ENCODE assay signal across 28 mouse cellular contexts in the genomic region with DNA sequence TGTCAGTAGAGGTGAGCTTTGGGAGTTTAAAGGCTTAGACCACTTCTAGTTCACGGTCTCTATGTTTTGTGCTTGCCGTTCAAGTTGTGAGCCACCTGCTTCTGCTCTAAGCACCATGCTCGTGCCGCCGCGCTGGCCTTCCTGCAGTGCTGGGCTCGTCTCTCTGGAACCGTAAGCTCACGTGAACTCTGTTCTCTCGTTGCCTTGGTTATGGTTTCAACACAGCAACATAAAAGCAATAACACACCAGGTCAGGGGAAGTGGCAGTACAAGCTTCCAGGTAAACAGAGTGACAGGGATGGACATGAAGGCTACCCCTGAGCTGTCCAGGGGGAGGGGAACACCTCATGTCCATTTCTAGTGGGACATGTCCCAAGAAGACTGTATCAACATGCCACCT. TPM values are rescaled to one million over a fixed set of nuclear protein-coding genes. Genes with fewer than 3 reads are reported as not detected.
A peak's percentile ranks its signal among the peaks of the same experiment; 100 is the strongest.
DNase-seq lines count a peak whose midpoint lies in the region; ATAC-seq and TF ChIP-seq lines count a peak whose summit lies in the region.
"Had no signal": no experiment of that assay in that cellular context is flagged by ENCODE, and none has a peak within 500 bp of the region (broad histone marks: within the 10 kb centered on the region; RNA-seq: fewer than 3 reads in every experiment).

No protein-coding gene starts in this region.

- H3K36me3 ChIP-seq in liver, embryonic 12.5 days = peaks cover 22% of the 10 kb centered on the region
- H3K36me3 ChIP-seq in liver, embryonic 11.5 days (ENCODE audit: control insufficient read depth, insufficient read depth, low read length) = peaks cover 5% of the 10 kb centered on the region; the same call in 1 of the 2 replicates
- H3K36me3 ChIP-seq in intestine, embryonic 16.5 days (ENCODE audit: control insufficient read depth, insufficient read depth, low read length) = no peaks in the 10 kb centered on the region; the same call in 1 of the 2 replicates
- H3K36me3 ChIP-seq in liver, embryonic 15.5 days (replicated peaks) = peaks cover 3% of the 10 kb centered on the region; the same call in 1 of the 2 replicates
- peaks cover 50% of the 10 kb centered on the region for H3K36me3 ChIP-seq in small intestine, adult 2 months (ENCODE audit: control insufficient read depth, insufficient read depth, low read length)
- H3K36me3 ChIP-seq in forebrain, embryonic 12.5 days (replicated peaks) = peaks cover 44% of the 10 kb centered on the region

- no peaks in the 10 kb centered on the region for H3K4me1 ChIP-seq in liver, embryonic 12.5 days
- H3K4me1 ChIP-seq in liver, embryonic 11.5 days (replicated peaks; ENCODE audit: control insufficient read depth, insufficient read depth, low read length) = no peaks in the 10 kb centered on the region
- 0 out of 2 replicates have a peak, but pooled peaks cover 6% of the 10 kb centered on the region for H3K4me1 ChIP-seq in intestine, embryonic 16.5 days (ENCODE audit: control insufficient read depth, insufficient read depth, low read length)
- H3K4me1 ChIP-seq in liver, embryonic 15.5 days (replicated peaks) = 0 out of 2 replicates have a peak, but pooled peaks cover 4% of the 10 kb centered on the region
- peaks cover 22% of the 10 kb centered on the region for H3K4me1 ChIP-seq in small intestine, adult 2 months (ENCODE audit: control insufficient read depth, insufficient read depth, insufficient read length, low read length)
- peaks cover 12% of the 10 kb centered on the region for H3K4me1 ChIP-seq in forebrain, embryonic 12.5 days
- H3K4me1 ChIP-seq: embryonic facial prominence, embryonic 12.5 days had no signal

- no peak overlapping the region for H3K27ac ChIP-seq in liver, embryonic 12.5 days
- no peak overlapping the region for H3K27ac ChIP-seq in liver, embryonic 11.5 days (ENCODE audit: low read depth, low read length)
- no peak overlapping the region for H3K27ac ChIP-seq in intestine, embryonic 16.5 days (ENCODE audit: low read length)
- no peak overlapping the region for H3K27ac ChIP-seq in liver, embryonic 15.5 days (replicated peaks)
- H3K27ac ChIP-seq in small intestine, adult 2 months (ENCODE audit: insufficient read depth, low read depth, low read length) = 0 out of 2 replicates have a peak overlapping the region, but pooled peaks have one; percentile 38
- no peak overlapping the region for H3K27ac ChIP-seq in forebrain, embryonic 12.5 days
- H3K27ac ChIP-seq: embryonic facial prominence, embryonic 12.5 days; embryonic facial prominence, embryonic 15.5 days; forebrain, embryonic 13.5 days; gastrocnemius, adult 2 months; heart, embryonic 10.5 days; heart, embryonic 13.5 days; hindbrain, embryonic 14.5 days; hindbrain, postnatal 0 days had no signal

- no peak overlapping the region for H3K9ac ChIP-seq in liver, embryonic 12.5 days
- no peak overlapping the region for H3K9ac ChIP-seq in liver, embryonic 11.5 days (ENCODE audit: low read depth, low read length)
- no peak overlapping the region for H3K9ac ChIP-seq in intestine, embryonic 16.5 days (ENCODE audit: low read depth, low read length)
- H3K9ac ChIP-seq in liver, embryonic 15.5 days = no peak overlapping the region
- H3K9ac ChIP-seq in forebrain, embryonic 12.5 days = no peak overlapping the region
- H3K9ac ChIP-seq: embryonic facial prominence, embryonic 12.5 days; embryonic facial prominence, embryonic 15.5 days; forebrain, embryonic 13.5 days; heart, embryonic 13.5 days; hindbrain, embryonic 14.5 days had no signal

- no peak overlapping the region for H3K4me2 ChIP-seq in liver, embryonic 12.5 days
- no peak overlapping the region for H3K4me2 ChIP-seq in liver, embryonic 11.5 days
- H3K4me2 ChIP-seq in intestine, embryonic 16.5 days (ENCODE audit: low read depth, low read length) = no peak overlapping the region; the same call in 1 of the 2 replicates
- no peak overlapping the region for H3K4me2 ChIP-seq in liver, embryonic 15.5 days
- no peak overlapping the region for H3K4me2 ChIP-seq in forebrain, embryonic 12.5 days
- H3K4me2 ChIP-seq: embryonic facial prominence, embryonic 12.5 days; embryonic facial prominence, embryonic 15.5 days; forebrain, embryonic 13.5 days; heart, embryonic 13.5 days; hindbrain, embryonic 14.5 days had no signal

- WGBS in liver, embryonic 12.5 days (ENCODE audit: insufficient replicate concordance) = 89% methylated on average over 10 of the region's 10 CpGs
- 86% methylated on average over 10 of the region's 10 CpGs for WGBS in liver, embryonic 11.5 days
- WGBS in intestine, embryonic 16.5 days = 75% methylated on average over 10 of the region's 10 CpGs
- 75% methylated on average over 10 of the region's 10 CpGs for WGBS in liver, embryonic 15.5 days (ENCODE audit: insufficient replicate concordance)
- 38% methylated on average over 10 of the region's 10 CpGs for WGBS in small intestine, adult 2 months
- 91% methylated on average over 10 of the region's 10 CpGs for WGBS in forebrain, embryonic 12.5 days

- H3K9me3 ChIP-seq in liver, embryonic 12.5 days (replicated peaks) = no peaks in the 10 kb centered on the region
- H3K9me3 ChIP-seq in liver, embryonic 11.5 days (ENCODE audit: control insufficient read depth, low read length) = no peaks in the 10 kb centered on the region
- H3K9me3 ChIP-seq in intestine, embryonic 16.5 days (ENCODE audit: control insufficient read depth, low read length) = no peaks in the 10 kb centered on the region
- H3K9me3 ChIP-seq in liver, embryonic 15.5 days (replicated peaks) = no peaks in the 10 kb centered on the region
- H3K9me3 ChIP-seq in forebrain, embryonic 12.5 days = no peaks in the 10 kb centered on the region
- H3K9me3 ChIP-seq: embryonic facial prominence, embryonic 12.5 days; embryonic facial prominence, embryonic 15.5 days; forebrain, embryonic 13.5 days; heart, embryonic 10.5 days; heart, embryonic 13.5 days had no signal

- 0 out of 2 replicates have a peak, but pooled peaks have one; percentile 47 for ATAC-seq in liver, embryonic 12.5 days
- no peak for ATAC-seq in liver, embryonic 11.5 days (replicated peaks; ENCODE audit: low FRiP score)
- ATAC-seq in intestine, embryonic 16.5 days = peak; percentile 69
- ATAC-seq in liver, embryonic 15.5 days (ENCODE audit: insufficient read depth) = peak; percentile 44; the same call in 1 of the 2 replicates
- ATAC-seq in forebrain, embryonic 12.5 days (ENCODE audit: low FRiP score) = no peak
- ATAC-seq: CD4-positive, CD25-positive, alpha-beta regulatory T cell, adult 4 months; forebrain, embryonic 13.5 days; forebrain, embryonic 16.5 days; hindbrain, postnatal 0 days had no signal

- no peak for DNase-seq in liver, embryonic 11.5 days (ENCODE audit: low spot score)
- no peak for DNase-seq in thymus, postnatal 0 days (ENCODE audit: low spot score)
- DNase-seq: adrenal gland, adult 2 months; adrenal gland, postnatal 14 days; cerebellum, adult 11 months; cerebellum, adult 2 months; cerebellum, adult 9-11 months; cerebellum, postnatal 25 days; gastrocnemius, adult 2 months; gastrocnemius, postnatal 14 days; heart, adult 18-20 months; heart, postnatal 14 days; heart, postnatal 4 days had no signal

- no peak for TF ChIP-seq CTCF in small intestine, adult 2 months (IDR thresholded peaks at IDR 0.05; ENCODE audit: extremely low read depth, insufficient read length, insufficient replicate concordance, low read depth, low read length)

- TF ChIP-seq POLR2A in small intestine, adult 2 months (IDR thresholded peaks at IDR 0.05; ENCODE audit: low read depth, low read length) = no peak

- no peaks in the 10 kb centered on the region for H3K27me3 ChIP-seq in liver, embryonic 12.5 days (replicated peaks)
- no peaks in the 10 kb centered on the region for H3K27me3 ChIP-seq in liver, embryonic 11.5 days (replicated peaks; ENCODE audit: control insufficient read depth, insufficient read depth, low read length)
- no peaks in the 10 kb centered on the region for H3K27me3 ChIP-seq in intestine, embryonic 16.5 days (replicated peaks; ENCODE audit: control insufficient read depth, insufficient read depth, low read length)
- no peaks in the 10 kb centered on the region for H3K27me3 ChIP-seq in liver, embryonic 15.5 days
- no peaks in the 10 kb centered on the region for H3K27me3 ChIP-seq in small intestine, adult 2 months (ENCODE audit: control insufficient read depth, insufficient read depth, low read length)
- no peaks in the 10 kb centered on the region for H3K27me3 ChIP-seq in forebrain, embryonic 12.5 days
- H3K27me3 ChIP-seq: embryonic facial prominence, embryonic 12.5 days; embryonic facial prominence, embryonic 15.5 days; forebrain, embryonic 13.5 days; heart, embryonic 13.5 days had no signal

- H3K4me3 ChIP-seq in liver, embryonic 12.5 days = no peak overlapping the region
- no peak overlapping the region for H3K4me3 ChIP-seq in liver, embryonic 11.5 days (ENCODE audit: low read depth, low read length)
- H3K4me3 ChIP-seq in intestine, embryonic 16.5 days (ENCODE audit: low read length) = no peak overlapping the region
- no peak overlapping the region for H3K4me3 ChIP-seq in liver, embryonic 15.5 days (replicated peaks)
- H3K4me3 ChIP-seq in small intestine, adult 2 months (ENCODE audit: low read depth, low read length) = no peak overlapping the region
- no peak overlapping the region for H3K4me3 ChIP-seq in forebrain, embryonic 12.5 days (replicated peaks)
- H3K4me3 ChIP-seq: embryonic facial prominence, embryonic 12.5 days; embryonic facial prominence, embryonic 15.5 days; erythroblast, embryonic 14.5 days; forebrain, embryonic 13.5 days; gastrocnemius, adult 2 months; heart, embryonic 10.5 days; heart, embryonic 13.5 days had no signal

RNA-seq across cellular contexts. Expression of gene Mmaa, which starts 51.7 kb away (rescaled TPM):
- 5.4 and 5.9 TPM in 2 replicates for polyA plus RNA-seq in liver, embryonic 12.5 days (2016; fragmentation: Nextera tagmentation; extraction: Ambion mirVana)
- polyA plus RNA-seq in liver, embryonic 11.5 days (2014; fragmentation: Nextera tagmentation; extraction: Ambion mirVana) = 7.7 and 8.1 TPM in 2 replicates
- polyA plus RNA-seq in intestine, embryonic 16.5 days (2015; fragmentation: Nextera tagmentation; extraction: Ambion mirVana) = 13.6 and 13.8 TPM in 2 replicates
- polyA plus RNA-seq in liver, embryonic 15.5 days (2015; fragmentation: Nextera tagmentation; extraction: Ambion mirVana) = 5.3 and 5.4 TPM in 2 replicates
- 1.3 and 3.5 TPM in 2 replicates for polyA plus RNA-seq in small intestine, adult 2 months (2012; rRNA removed)
- polyA plus RNA-seq in forebrain, embryonic 12.5 days (2016; fragmentation: Nextera tagmentation; extraction: Ambion mirVana) = 16.8 and 17.5 TPM in 2 replicates
- 6.9 and 8.8 TPM in 2 replicates for polyA plus RNA-seq in thymus, postnatal 0 days (2015; fragmentation: Nextera tagmentation; extraction: Ambion mirVana)

RNA-seq across cellular contexts. Expression of gene Smad1, which starts 52.9 kb away (rescaled TPM):
- 9.5 and 9.6 TPM in 2 replicates for polyA plus RNA-seq in liver, embryonic 12.5 days (2016; fragmentation: Nextera tagmentation; extraction: Ambion mirVana)
- 18.5 TPM in 2 replicates for polyA plus RNA-seq in liver, embryonic 11.5 days (2014; fragmentation: Nextera tagmentation; extraction: Ambion mirVana)
- polyA plus RNA-seq in intestine, embryonic 16.5 days (2015; fragmentation: Nextera tagmentation; extraction: Ambion mirVana) = 33.4 and 33.6 TPM in 2 replicates
- 6.1 and 6.4 TPM in 2 replicates for polyA plus RNA-seq in liver, embryonic 15.5 days (2015; fragmentation: Nextera tagmentation; extraction: Ambion mirVana)
- 27.3 and 54.1 TPM in 2 replicates for polyA plus RNA-seq in small intestine, adult 2 months (2012; rRNA removed)
- polyA plus RNA-seq in forebrain, embryonic 12.5 days (2016; fragmentation: Nextera tagmentation; extraction: Ambion mirVana) = 63.7 and 63.8 TPM in 2 replicates
- polyA plus RNA-seq in thymus, postnatal 0 days (2015; fragmentation: Nextera tagmentation; extraction: Ambion mirVana) = 25.4 and 26.5 TPM in 2 replicates

Comparison
In these comparisons a context has a peak if more than half of its experiments do, and no peak if none do; other contexts are left out.
1. ATAC-seq: peak in liver, embryonic 12.5 days (single experiment), intestine, embryonic 16.5 days (single experiment) and liver, embryonic 15.5 days (single experiment); none in liver, embryonic 11.5 days (single experiment) and forebrain, embryonic 12.5 days (single experiment).